Mouse (Mus musculus) gastrocnemius, adult 2 months (tissue): Measurements from ENCODE around the gene Jmjd1c. TPM values are rescaled to one million over a fixed set of nuclear protein-coding genes. Genes with fewer than 3 reads are reported as not detected.

Experiments used
- DNase-seq: peaks from one replicate; pipeline ENCODE4 v3.0.0; 2022
- H3K27ac ChIP-seq: fragments of 200-600 bp; 2 replicates; pipeline ENCODE4 v1.8.1; 2022; ENCODE audit warnings: mild to moderate bottlenecking
- H3K4me3 ChIP-seq: fragments of 200-600 bp; 2 replicates; pipeline ENCODE4 v1.8.1; 2022; ENCODE audit warnings: mild to moderate bottlenecking, moderate library complexity
- CTCF ChIP-seq: fragments of 200-600 bp; IDR thresholded peaks from 2 replicates; pipeline ENCODE4 v1.8.1; 2022; ENCODE audit warnings: antibody characterized with exemption, mild to moderate bottlenecking, moderate library complexity
- intact Hi-C: fragments of 180-260 bp; cut with DNase I; formaldehyde crosslinking; loops from one replicate; pipeline ENCODE4 v1.15.1; 2025
- total RNA-seq, 2 experiments: library from RNA; stranded (reverse); gene quantifications; 2 replicates each; pipeline ENCODE4 v1.2.3; 2021

The Jmjd1c gene
- total RNA-seq, 2 experiments from 2014 or later, result 23.7 to 26.6 TPM

GRCm38 (mm10) chr10:67097437-67098150 lies 1.7 kb downstream of the Jmjd1c start:
- Histone ChIP-seq H3K4me3 (peak overlapping the region; percentile 99), H3K27ac (peak overlapping the region; percentile 100)
- TF ChIP-seq CTCF, result peak; percentile 9; the same call in 1 of the 2 replicates
- intact Hi-C loops, result loop anchor here (2.0 to 5.0 kb wide), 3 partner anchors 29 to 95 kb away; no protein-coding TSS in a partner anchor
- DNase-seq, result no peak

- TF ChIP-seq CTCF, result no peak
- intact Hi-C loops, result loop anchor here (5.0 kb wide), 2 partner anchors 41 to 96 kb away; no protein-coding TSS in a partner anchor
- no peak for DNase-seq
- Histone ChIP-seq H3K4me3 (peak overlapping the region; percentile 99), H3K27ac (peak overlapping the region; percentile 100)
These were observed 2.6 kb downstream of the Jmjd1c start for GRCm38 (mm10) chr10:67098408-67099050.

- Histone ChIP-seq H3K4me3 (peak overlapping the region; percentile 99), H3K27ac (peak overlapping the region; percentile 100)
- DNase-seq, result peak; percentile 50
- intact Hi-C loops, result loop anchor here (5.0 kb wide), 2 partner anchors 42 to 97 kb away; no protein-coding TSS in a partner anchor
- TF ChIP-seq CTCF, result no peak
These were observed 3.4 kb downstream of the Jmjd1c start for GRCm38 (mm10) chr10:67099183-67099929.

GRCm38 (mm10) chr10:67100011-67100661 lies 4.2 kb downstream of the Jmjd1c start:
- no peak for TF ChIP-seq CTCF
- intact Hi-C loops, result no loop called here
- peak overlapping the region; percentile 100; the same call in 1 of the 2 replicates for H3K27ac ChIP-seq
- no peak overlapping the region for H3K4me3 ChIP-seq
- no peak for DNase-seq

GRCm38 (mm10) chr10:67100831-67101251 lies 4.9 kb downstream of the Jmjd1c start:
- no peak overlapping the region for H3K27ac ChIP-seq
- DNase-seq, result no peak
- TF ChIP-seq CTCF, result no peak
- no peak overlapping the region for H3K4me3 ChIP-seq
- intact Hi-C loops, result no loop called here

- Histone ChIP-seq H3K27ac (no peak overlapping the region), H3K4me3 (no peak overlapping the region)
- intact Hi-C loops, result no loop called here
- no peak for DNase-seq
- TF ChIP-seq CTCF, result no peak
These were observed 8.6 kb downstream of the Jmjd1c start for GRCm38 (mm10) chr10:67104543-67104942.

GRCm38 (mm10) chr10:67105331-67106217 lies 9.6 kb downstream of the Jmjd1c start:
- intact Hi-C loops, result no loop called here
- no peak for DNase-seq
- Histone ChIP-seq H3K27ac (no peak overlapping the region), H3K4me3 (no peak overlapping the region)
- no peak for TF ChIP-seq CTCF

GRCm38 (mm10) chr10:67106400-67106799 lies 10.5 kb downstream of the Jmjd1c start:
- DNase-seq, result no peak
- intact Hi-C loops, result no loop called here
- Histone ChIP-seq H3K27ac (no peak overlapping the region), H3K4me3 (no peak overlapping the region)
- no peak for TF ChIP-seq CTCF

GRCm38 (mm10) chr10:67107017-67107761 lies 11.3 kb downstream of the Jmjd1c start:
- no peak overlapping the region for H3K4me3 ChIP-seq
- no peak for TF ChIP-seq CTCF
- H3K27ac ChIP-seq, result 0 out of 2 replicates have a peak overlapping the region, but pooled peaks have one; percentile 8
- intact Hi-C loops, result no loop called here
- no peak for DNase-seq

GRCm38 (mm10) chr10:67108096-67108495 lies 12.2 kb downstream of the Jmjd1c start:
- H3K27ac ChIP-seq, result no peak overlapping the region
- no peak overlapping the region for H3K4me3 ChIP-seq
- intact Hi-C loops, result no loop called here
- TF ChIP-seq CTCF, result no peak
- no peak for DNase-seq

GRCm38 (mm10) chr10:67109635-67110034 lies 13.7 kb downstream of the Jmjd1c start:
- DNase-seq, result no peak
- no peak for TF ChIP-seq CTCF
- no peak overlapping the region for H3K27ac ChIP-seq
- intact Hi-C loops, result no loop called here
- no peak overlapping the region for H3K4me3 ChIP-seq
